Mouse (Mus musculus): ENCODE measurements around the gene Cpa4. TPM values are rescaled to one million over a fixed set of nuclear protein-coding genes. Genes with fewer than 3 reads are reported as not detected.

Cpa4 gene
- polyA plus RNA-seq, 2 experiments, result 0.05 to 0.07 TPM

DNA sequence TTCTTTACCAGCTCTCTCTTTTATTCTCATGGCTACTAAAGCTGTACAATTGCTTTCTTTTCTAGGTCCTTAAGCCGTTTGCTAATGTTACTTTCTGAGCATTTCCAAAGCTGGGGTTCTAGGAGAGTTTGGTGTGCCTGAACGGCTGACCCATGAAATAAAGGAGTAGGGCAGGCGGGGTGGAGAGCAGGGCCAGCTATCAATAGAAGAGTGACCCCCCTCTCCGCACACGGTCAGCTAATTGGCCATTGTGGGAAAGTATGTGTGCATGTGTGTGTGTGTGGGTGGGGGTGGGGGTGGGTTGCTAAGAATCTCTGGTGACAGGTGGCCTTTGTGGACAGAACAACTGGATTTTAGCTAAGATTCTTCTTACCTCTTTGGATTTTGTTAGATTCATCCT is 43.0 kb downstream of the Cpa4 start:
- ATAC-seq (ENCODE audit: insufficient read depth), result no peak
- no peak for TF ChIP-seq EP300 (IDR thresholded peaks at IDR 0.05; ENCODE audit: low read depth)
- 58% methylated on average over 5 of the region's 5 CpGs for WGBS (ENCODE audit: insufficient replicate concordance)

DNA sequence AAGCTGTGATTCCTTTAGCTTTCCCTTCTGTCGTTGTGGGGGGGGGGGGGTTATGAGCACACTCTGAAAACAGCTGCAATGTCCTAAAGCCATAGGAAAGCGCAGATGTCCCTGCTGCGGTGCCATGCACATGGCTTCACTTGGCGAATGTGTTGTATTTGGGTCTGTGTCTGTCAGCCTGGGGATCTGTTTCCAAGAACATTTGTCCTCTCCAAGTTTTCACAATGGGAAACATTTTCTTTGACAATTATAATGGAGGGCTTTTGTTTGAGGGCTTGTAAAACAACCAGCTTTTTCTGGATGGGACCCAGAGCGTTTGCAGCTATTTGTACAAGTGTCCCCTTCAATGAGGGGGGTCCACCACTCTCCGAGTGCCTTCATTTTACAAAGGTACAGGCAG is 46.1 kb downstream of the Cpa4 start:
- Histone ChIP-seq H3K9me3 (ENCODE audit: control insufficient read depth, low read length) (no peaks in the 10 kb centered on the region), H3K36me3 (replicated peaks; ENCODE audit: control insufficient read depth, insufficient read depth, low read depth) (no peaks in the 10 kb centered on the region), H3K4me2 (ENCODE audit: low read depth) (no peak overlapping the region), H3K4me3 (ENCODE audit: insufficient read depth in 1 of 2, low read depth in 2 of 2, low read length in 2 of 2) (no peak overlapping the region), H3K4me1 (replicated peaks; ENCODE audit: control insufficient read depth in 2 of 2, insufficient read depth in 2 of 2, low read length in 1 of 2) (peaks cover 0 to 4% of the 10 kb centered on the region in 2 experiments; a peak in 1 of 4 replicates), H3K9ac (replicated peaks) (no peak overlapping the region), H3K27ac (no peak overlapping the region), H3K27me3 (ENCODE audit: control insufficient read depth, insufficient read depth, low read length) (peaks cover 12% of the 10 kb centered on the region)
- DNase-seq (ENCODE audit: low read depth in 3 of 3, low spot score in 3 of 3) (no peak), ATAC-seq (ENCODE audit: insufficient read depth) (no peak)
- TF ChIP-seq EP300 (IDR thresholded peaks at IDR 0.05; ENCODE audit: low read depth), result no peak
- TF ChIP-seq CTCF (IDR thresholded peaks at IDR 0.05; ENCODE audit: low read depth), result no peak
- 66% methylated on average over 6 of the region's 6 CpGs for WGBS (ENCODE audit: insufficient replicate concordance)

More for the DNA sequence above, 43.0 kb downstream of the Cpa4 start:
- Histone ChIP-seq H3K27ac (no peak overlapping the region), H3K4me3 (ENCODE audit: insufficient read depth in 1 of 2, low read depth in 2 of 2, low read length in 2 of 2) (no peak overlapping the region), H3K4me2 (ENCODE audit: low read depth) (no peak overlapping the region), H3K36me3 (replicated peaks; ENCODE audit: control insufficient read depth, insufficient read depth, low read depth) (no peaks in the 10 kb centered on the region), H3K27me3 (ENCODE audit: control insufficient read depth, insufficient read depth, low read length) (peaks cover under 1% of the 10 kb centered on the region; the same call in 1 of the 2 replicates), H3K9ac (replicated peaks) (no peak overlapping the region), H3K9me3 (ENCODE audit: control insufficient read depth, low read length) (no peaks in the 10 kb centered on the region), H3K4me1 (replicated peaks; ENCODE audit: control insufficient read depth in 2 of 2, insufficient read depth in 2 of 2, low read length in 1 of 2) (no peaks in the 10 kb centered on the region)
- DNase-seq (ENCODE audit: low read depth in 3 of 3, low spot score in 3 of 3), result no peak

DNA sequence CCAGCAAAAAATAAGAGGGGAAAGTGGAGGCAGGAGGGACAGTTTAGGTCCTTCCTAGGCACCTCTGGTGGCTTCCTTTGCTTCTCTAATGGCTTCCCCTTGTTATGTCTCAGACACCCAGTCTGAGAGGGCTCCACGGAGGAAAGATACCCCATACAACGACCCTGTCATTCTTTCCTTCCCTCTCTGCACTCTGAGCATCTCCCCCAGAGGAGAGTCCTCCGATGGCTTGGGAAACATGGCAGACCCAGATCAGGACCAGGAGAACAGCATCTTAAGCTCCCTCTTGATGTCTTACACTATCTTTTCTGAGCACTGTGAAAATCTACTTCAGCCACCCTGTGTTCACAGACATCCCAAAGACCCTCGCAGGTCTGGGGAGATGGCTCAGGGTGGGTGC is 47.6 kb downstream of the Cpa4 start:
- H3K27me3 ChIP-seq (ENCODE audit: control insufficient read depth, insufficient read depth, low read length), result peaks cover 12% of the 10 kb centered on the region
- no peak overlapping the region for H3K4me2 ChIP-seq (ENCODE audit: low read depth)
- H3K27ac ChIP-seq, result no peak overlapping the region
- no peak overlapping the region for H3K4me3 ChIP-seq (ENCODE audit: insufficient read depth in 1 of 2, low read depth in 2 of 2, low read length in 2 of 2)
- H3K9me3 ChIP-seq (ENCODE audit: control insufficient read depth, low read length), result no peaks in the 10 kb centered on the region
- WGBS (ENCODE audit: insufficient replicate concordance), result 20% methylated on average over 4 of the region's 4 CpGs
- H3K4me1 ChIP-seq (replicated peaks; ENCODE audit: control insufficient read depth in 2 of 2, insufficient read depth in 2 of 2, low read length in 1 of 2), result peaks cover 0 to 4% of the 10 kb centered on the region in 2 experiments; a peak in 1 of 4 replicates
- no peak overlapping the region for H3K9ac ChIP-seq (replicated peaks)
- ATAC-seq (ENCODE audit: insufficient read depth) (no peak), DNase-seq (ENCODE audit: low read depth in 3 of 3, low spot score in 3 of 3) (no peak)
- TF ChIP-seq EP300 (IDR thresholded peaks at IDR 0.05; ENCODE audit: low read depth), result no peak
- TF ChIP-seq CTCF (IDR thresholded peaks at IDR 0.05; ENCODE audit: low read depth), result no peak
- H3K36me3 ChIP-seq (replicated peaks; ENCODE audit: control insufficient read depth, insufficient read depth, low read depth), result no peaks in the 10 kb centered on the region

DNA sequence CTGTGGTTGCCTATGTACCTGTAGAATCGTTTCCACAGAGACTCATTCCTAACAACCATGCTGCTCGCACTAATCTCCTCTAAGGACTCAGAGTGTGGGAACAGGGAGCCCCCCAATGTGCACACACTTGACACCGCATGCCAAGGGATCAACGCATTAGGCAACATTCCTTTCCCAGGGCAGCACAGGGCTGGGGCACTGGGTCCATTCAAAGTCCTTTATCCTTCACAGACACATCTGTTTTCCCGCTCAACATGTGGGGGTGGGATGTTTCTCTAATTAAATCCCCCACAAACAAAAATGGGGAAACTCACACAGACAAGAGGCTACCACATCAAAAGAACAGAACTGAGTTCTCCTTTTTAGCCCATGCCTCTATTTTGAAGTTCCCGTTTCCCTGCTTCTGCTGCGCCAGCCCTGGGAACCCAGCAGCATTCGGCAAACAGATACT is 48.3 kb downstream of the Cpa4 start:
- Histone ChIP-seq H3K36me3 (replicated peaks; ENCODE audit: control insufficient read depth, insufficient read depth, low read depth) (no peaks in the 10 kb centered on the region), H3K9me3 (ENCODE audit: control insufficient read depth, low read length) (no peaks in the 10 kb centered on the region), H3K9ac (replicated peaks) (no peak overlapping the region), H3K27me3 (ENCODE audit: control insufficient read depth, insufficient read depth, low read length) (peaks cover 12% of the 10 kb centered on the region), H3K27ac (no peak overlapping the region), H3K4me3 (ENCODE audit: insufficient read depth in 1 of 2, low read depth in 2 of 2, low read length in 2 of 2) (no peak overlapping the region), H3K4me2 (ENCODE audit: low read depth) (no peak overlapping the region), H3K4me1 (replicated peaks; ENCODE audit: control insufficient read depth in 2 of 2, insufficient read depth in 2 of 2, low read length in 1 of 2) (peaks cover 0 to 4% of the 10 kb centered on the region in 2 experiments; a peak in 1 of 4 replicates)
- WGBS (ENCODE audit: insufficient replicate concordance), result 4% methylated on average over 8 of the region's 8 CpGs
- DNase-seq (ENCODE audit: low read depth in 3 of 3, low spot score in 3 of 3) (no peak), ATAC-seq (ENCODE audit: insufficient read depth) (no peak)
- no peak for TF ChIP-seq CTCF (IDR thresholded peaks at IDR 0.05; ENCODE audit: low read depth)
- TF ChIP-seq EP300 (IDR thresholded peaks at IDR 0.05; ENCODE audit: low read depth), result no peak

DNA sequence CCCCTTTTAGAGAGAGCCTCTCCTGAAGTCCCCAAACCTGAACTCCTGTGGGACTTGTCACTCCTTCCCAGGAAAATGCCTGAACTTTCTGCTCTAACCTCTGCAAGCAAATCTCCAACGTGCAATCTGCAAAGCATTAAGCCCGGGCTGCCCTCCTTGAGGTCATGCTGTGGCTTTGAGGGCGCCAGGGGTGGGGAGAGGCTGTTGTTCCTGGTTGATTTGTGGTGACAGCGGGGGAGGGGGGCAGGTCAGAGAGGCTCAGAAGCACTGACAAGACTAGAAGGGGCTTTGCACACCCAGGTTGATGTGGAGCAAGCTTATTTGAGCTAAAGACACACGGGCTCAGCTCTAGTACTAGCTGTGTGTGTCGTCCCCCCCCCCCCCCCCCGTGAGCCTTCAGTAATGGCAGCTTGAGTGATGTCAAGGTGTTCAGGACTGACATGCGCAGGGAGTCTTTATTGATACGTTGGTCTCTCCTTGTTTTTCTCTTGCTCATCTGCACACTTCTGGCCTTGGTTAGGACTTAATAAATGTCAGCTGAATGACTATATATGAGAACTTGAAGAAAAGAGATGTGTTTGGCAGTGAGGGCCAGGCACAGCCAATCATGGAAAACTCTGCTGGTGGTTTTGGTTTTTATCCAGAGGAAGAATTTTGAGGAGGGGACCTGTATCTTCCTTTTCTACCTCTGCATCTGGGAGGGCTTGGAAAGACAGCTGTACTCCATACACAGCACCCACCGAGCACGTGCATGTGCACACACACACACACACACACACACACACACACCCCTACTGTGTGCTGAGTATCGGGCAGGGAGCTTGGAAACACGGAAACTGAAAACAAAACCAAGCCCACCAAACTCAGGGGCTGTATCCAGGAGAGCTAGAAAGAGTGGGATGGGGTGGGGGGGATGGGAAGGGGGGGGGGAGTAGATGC is 49.1 kb downstream of the Cpa4 start:
- Histone ChIP-seq H3K4me2 (ENCODE audit: low read depth) (no peak overlapping the region), H3K27me3 (ENCODE audit: control insufficient read depth, insufficient read depth, low read length) (peaks cover 12% of the 10 kb centered on the region), H3K4me3 (ENCODE audit: insufficient read depth in 1 of 2, low read depth in 2 of 2, low read length in 2 of 2) (no peak overlapping the region), H3K27ac (no peak overlapping the region), H3K4me1 (replicated peaks; ENCODE audit: control insufficient read depth in 2 of 2, insufficient read depth in 2 of 2, low read length in 1 of 2) (peaks cover 0 to 4% of the 10 kb centered on the region in 2 experiments; a peak in 1 of 4 replicates), H3K9me3 (ENCODE audit: control insufficient read depth, low read length) (no peaks in the 10 kb centered on the region), H3K36me3 (replicated peaks; ENCODE audit: control insufficient read depth, insufficient read depth, low read depth) (no peaks in the 10 kb centered on the region), H3K9ac (replicated peaks) (no peak overlapping the region)
- DNase-seq (ENCODE audit: low read depth in 3 of 3, low spot score in 3 of 3) (no peak), ATAC-seq (ENCODE audit: insufficient read depth) (no peak)
- WGBS (ENCODE audit: insufficient replicate concordance), result 8% methylated on average over 13 of the region's 13 CpGs
- TF ChIP-seq CTCF (IDR thresholded peaks at IDR 0.05; ENCODE audit: low read depth) (no peak), EP300 (IDR thresholded peaks at IDR 0.05; ENCODE audit: low read depth) (no peak)
